Mouse (Mus musculus) heart, adult 2 months (tissue): ENCODE results near the gene Cidec. TPM values are rescaled to one million over a fixed set of nuclear protein-coding genes. Genes with fewer than 3 reads are reported as not detected.

ENCODE experiments used
- DNase-seq, 2 experiments: peaks; one replicate each; pipeline ENCODE4 v3.0.0; 2021
- H3K27ac ChIP-seq: fragments of 200-600 bp; 2 replicates; pipeline ENCODE4 v1.8.1; 2022
- H3K27me3 ChIP-seq: fragments of 200-500 bp; 2 replicates; pipeline ENCODE4 v1.6.1; 2012; ENCODE audit warnings: mild to moderate bottlenecking, low read length, inconsistent platforms, mixed read lengths; ENCODE audit not compliant: control insufficient read depth, insufficient read depth
- H3K36me3 ChIP-seq: fragments of 200-500 bp; 2 replicates; pipeline ENCODE4 v1.6.1; 2012; ENCODE audit warnings: low read length, inconsistent platforms; ENCODE audit not compliant: control insufficient read depth, insufficient read depth
- H3K4me1 ChIP-seq: fragments of 200-500 bp; 2 replicates; pipeline ENCODE4 v1.6.1; 2011; ENCODE audit warnings: low read length; ENCODE audit not compliant: control insufficient read depth, insufficient read depth
- H3K4me3 ChIP-seq: fragments of 200-600 bp; 2 replicates; pipeline ENCODE4 v1.8.1; 2022
- H3K79me2 ChIP-seq: fragments of 200-500 bp; replicated peaks from 2 replicates; pipeline ENCODE4 v1.6.1; 2012; ENCODE audit warnings: mild to moderate bottlenecking, inconsistent platforms, low read length, moderate library complexity, mixed read lengths; ENCODE audit not compliant: control insufficient read depth, insufficient read depth
- H3K9ac ChIP-seq: fragments of 200-500 bp; 2 replicates; pipeline ENCODE4 v1.6.1; 2012; ENCODE audit warnings: low read depth, mild to moderate bottlenecking, control low read depth, inconsistent platforms, low read length, mixed read lengths
- CTCF ChIP-seq: fragments of 200-600 bp; IDR thresholded peaks from 2 replicates; pipeline ENCODE4 v1.8.1; 2022; ENCODE audit warnings: antibody characterized with exemption, mild to moderate bottlenecking, moderate library complexity
- EP300 ChIP-seq: fragments of 200-500 bp; IDR thresholded peaks from 2 replicates; pipeline ENCODE4 v1.6.1; 2011; ENCODE audit warnings: low read depth, low read length, control low read depth; ENCODE audit not compliant: insufficient read depth
- POLR2A ChIP-seq: fragments of 200-500 bp; IDR thresholded peaks from 2 replicates; pipeline ENCODE4 v1.6.1; 2011; ENCODE audit warnings: mild to moderate bottlenecking, low read depth, low read length, control low read depth; ENCODE audit not compliant: insufficient read depth
- WGBS: fragments of 180-500 bp; shearing (Covaris S2); methylation state at CpG from one replicate; pipeline ENCODE4 v1.1.7; 2018; 5-methylcytosine and 5-hydroxymethylcytosine counted together
- intact Hi-C: fragments of 180-260 bp; cut with DNase I; formaldehyde crosslinking; loops from one replicate; pipeline ENCODE4 v1.15.1; 2025
- long read RNA-seq: library from polyadenylated mRNA; stranded (forward); transcript quantifications from one replicate; pipeline ENCODE4 v2.0.0, GENCODE M21; 2021
- polyA plus RNA-seq: library from polyadenylated mRNA; depleted of rRNA; stranded (reverse); fragments of >200 nt; gene quantifications from 2 replicates; pipeline ENCODE4 v1.2.3, GENCODE M21; 2012; rRNA removed
- total RNA-seq, 2 experiments: library from RNA; stranded (reverse); gene quantifications; 2 replicates each; pipeline ENCODE4 v1.2.3; 2021

Gene Cidec
- total RNA-seq (10 to 100 TPM in 1 of 2 experiments, 1 to 10 TPM in 1; 7.8 to 10.6 TPM), polyA plus RNA-seq (36.8 and 77.7 TPM in 2 replicates)
- long read RNA-seq, transcript Cidec-202 (6 exons, 1,720 nt): major isoform, 5 of 8 reads
- long read RNA-seq, partial matches to known transcripts: 1 of 8 reads
- long read RNA-seq, other reads (novel, unspliced or antisense): 0 of 8 reads

DNA sequence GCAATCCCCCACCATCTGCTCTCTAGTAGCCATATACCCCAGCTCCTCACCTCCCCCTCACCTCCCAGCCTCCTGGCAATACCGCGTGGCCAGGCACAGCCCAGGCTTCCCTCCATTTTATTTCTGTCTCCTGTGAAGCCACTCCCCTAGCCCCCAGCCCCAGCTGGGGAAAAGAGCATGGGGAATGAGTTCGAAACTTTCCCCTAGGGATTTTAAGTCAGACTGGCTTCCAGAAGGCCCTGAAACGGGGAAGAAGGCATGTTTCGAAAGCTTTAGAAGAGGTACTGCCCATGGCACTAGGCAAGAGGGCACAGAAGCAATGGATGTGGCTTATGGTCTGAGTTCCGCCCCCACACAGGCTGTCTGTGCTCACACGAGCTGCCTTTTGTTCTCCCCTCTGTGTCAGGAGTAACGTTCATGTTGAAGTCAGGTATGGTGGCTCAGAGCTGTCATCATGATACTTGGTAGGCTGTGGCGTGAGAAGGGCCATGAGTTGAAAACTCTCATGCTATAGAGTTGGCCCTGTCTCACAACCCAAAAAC lies at the start of gene Cidec:
Gene Cidec, minus strand, starts transcription at position 97 of the 542 bp plus-strand sequence.
- Histone ChIP-seq H3K79me2 (no peaks in the 10 kb centered on the region), H3K27me3 (no peaks in the 10 kb centered on the region), H3K4me1 (no peaks in the 10 kb centered on the region), H3K27ac (no peak within 1 kb of the TSS), H3K36me3 (no peaks in the 10 kb centered on the region), H3K4me3 (no peak within 1 kb of the TSS), H3K9ac (no peak within 1 kb of the TSS)
- intact Hi-C loops: no loop called here
- no peak for DNase-seq
- TF ChIP-seq EP300 (no peak), CTCF (no peak), POLR2A (no peak)
- WGBS: 70% methylated on average over 9 of the region's 9 CpGs

DNA sequence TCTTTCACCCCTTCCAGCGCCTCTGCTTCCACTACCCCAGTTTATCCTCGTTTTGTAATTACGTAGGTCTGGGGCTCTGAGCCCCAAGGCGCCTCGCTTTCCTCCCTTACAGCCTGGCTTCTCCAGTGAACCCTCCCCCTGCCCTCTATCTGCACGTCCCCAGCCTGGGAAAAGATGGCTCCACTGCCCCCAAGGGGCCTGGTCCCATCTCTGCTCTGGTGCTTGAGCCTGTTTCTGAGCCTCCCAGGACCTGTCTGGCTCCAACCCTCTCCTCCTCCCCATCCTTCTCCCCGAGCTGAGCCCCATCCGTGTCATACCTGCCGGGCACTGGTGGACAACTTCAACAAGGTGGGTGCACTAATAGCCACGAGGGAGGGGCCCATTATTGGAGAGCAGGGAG lies 48.2 kb upstream of the Cidec start:
- Histone ChIP-seq H3K36me3 (no peaks in the 10 kb centered on the region), H3K27ac (peak overlapping the region; percentile 88), H3K4me1 (peaks cover 3% of the 10 kb centered on the region), H3K79me2 (no peaks in the 10 kb centered on the region), H3K4me3 (peak overlapping the region; percentile 62), H3K27me3 (no peaks in the 10 kb centered on the region), H3K9ac (peak overlapping the region; percentile 46)
- 10% methylated on average over 10 of the region's 10 CpGs for WGBS
- TF ChIP-seq POLR2A: no peak
- TF ChIP-seq CTCF: no peak
- no peak for TF ChIP-seq EP300
- intact Hi-C loops: loop anchor here (1.0 to 5.0 kb wide), 4 partner anchors 41 to 214 kb away; partner anchors contain the start of genes Brk1, Emc3, Fancd2 and Jagn1
- peak in 1 of 2 experiments; percentile 52 for DNase-seq

DNA sequence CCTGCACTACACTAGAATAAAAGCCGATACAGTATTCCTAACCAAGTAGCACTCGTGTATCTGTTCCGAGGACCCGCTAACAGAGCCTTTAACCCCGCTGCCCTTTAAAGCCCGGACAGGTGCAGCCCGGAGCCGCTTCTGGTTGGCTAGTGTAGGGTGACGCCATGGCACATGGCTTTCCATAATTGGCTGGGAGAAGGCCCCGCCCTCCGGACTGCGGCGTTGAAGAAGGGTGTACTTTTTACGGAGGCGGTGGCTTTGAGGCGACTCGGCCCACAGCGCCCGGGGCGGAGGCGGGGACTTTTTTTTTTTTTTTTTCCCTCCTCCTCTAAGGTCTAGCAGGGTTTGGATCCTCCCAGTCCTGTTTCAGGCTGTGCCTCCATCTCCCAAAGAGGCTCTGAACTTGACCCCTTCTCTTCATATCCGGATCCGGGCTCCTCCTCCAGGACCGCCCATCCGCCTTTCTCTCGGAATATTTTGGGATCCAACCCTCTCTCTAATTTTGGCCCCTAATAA lies 47.6 kb upstream of the Cidec start, which contains the start of gene Creld1:
Gene Creld1, plus strand, starts transcription at position 198 of the 516 bp plus-strand sequence.
- Histone ChIP-seq H3K79me2 (no peaks in the 10 kb centered on the region), H3K4me1 (peaks cover 3% of the 10 kb centered on the region), H3K36me3 (no peaks in the 10 kb centered on the region), H3K27me3 (no peaks in the 10 kb centered on the region), H3K4me3 (peak within 1 kb of the TSS; percentile 62), H3K9ac (peak within 1 kb of the TSS; percentile 46), H3K27ac (peak within 1 kb of the TSS; percentile 88)
- DNase-seq: peak; percentile 91 to 97
- intact Hi-C loops: loop anchor here (1.0 to 5.0 kb wide), 4 partner anchors 41 to 214 kb away; partner anchors contain the start of genes Brk1, Emc3, Fancd2 and Jagn1
- under 1% methylated on average over 26 of the region's 26 CpGs for WGBS
- peak; percentile 81 for TF ChIP-seq POLR2A
- TF ChIP-seq CTCF: no peak
- no peak for TF ChIP-seq EP300

DNA sequence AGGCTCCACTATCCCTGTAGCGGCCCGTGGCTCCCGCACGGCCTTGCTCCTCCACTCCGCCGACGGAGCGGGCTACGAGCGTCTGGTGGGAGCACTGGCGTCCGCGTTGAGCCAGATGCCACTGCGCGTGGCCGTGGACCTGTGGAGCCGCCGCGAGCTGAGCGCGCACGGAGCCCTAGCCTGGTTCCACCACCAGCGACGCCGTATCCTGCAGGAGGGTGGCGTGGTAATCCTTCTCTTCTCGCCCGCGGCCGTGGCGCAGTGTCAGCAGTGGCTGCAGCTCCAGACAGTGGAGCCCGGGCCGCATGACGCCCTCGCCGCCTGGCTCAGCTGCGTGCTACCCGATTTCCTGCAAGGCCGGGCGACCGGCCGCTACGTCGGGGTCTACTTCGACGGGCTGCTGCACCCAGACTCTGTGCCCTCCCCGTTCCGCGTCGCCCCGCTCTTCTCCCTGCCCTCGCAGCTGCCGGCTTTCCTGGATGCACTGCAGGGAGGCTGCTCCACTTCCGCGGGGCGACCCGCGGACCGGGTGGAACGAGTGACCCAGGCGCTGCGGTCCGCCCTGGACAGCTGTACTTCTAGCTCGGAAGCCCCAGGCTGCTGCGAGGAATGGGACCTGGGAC lies 47.0 kb upstream of the Cidec start:
- H3K27ac ChIP-seq: peak overlapping the region; percentile 88
- peaks cover 3% of the 10 kb centered on the region for H3K4me1 ChIP-seq
- H3K4me3 ChIP-seq: peak overlapping the region; percentile 62
- DNase-seq: peak; percentile 61 to 62
- H3K27me3 ChIP-seq: no peaks in the 10 kb centered on the region
- intact Hi-C loops: loop anchor here (1.0 to 5.0 kb wide), 4 partner anchors 40 to 215 kb away; partner anchors contain the start of genes Brk1, Emc3, Fancd2 and Jagn1
- no peaks in the 10 kb centered on the region for H3K36me3 ChIP-seq
- WGBS: 3% methylated on average over 65 of the region's 65 CpGs
- peak overlapping the region; percentile 41 for H3K9ac ChIP-seq
- no peaks in the 10 kb centered on the region for H3K79me2 ChIP-seq
- TF ChIP-seq EP300 (no peak), POLR2A (no peak), CTCF (no peak)

DNA sequence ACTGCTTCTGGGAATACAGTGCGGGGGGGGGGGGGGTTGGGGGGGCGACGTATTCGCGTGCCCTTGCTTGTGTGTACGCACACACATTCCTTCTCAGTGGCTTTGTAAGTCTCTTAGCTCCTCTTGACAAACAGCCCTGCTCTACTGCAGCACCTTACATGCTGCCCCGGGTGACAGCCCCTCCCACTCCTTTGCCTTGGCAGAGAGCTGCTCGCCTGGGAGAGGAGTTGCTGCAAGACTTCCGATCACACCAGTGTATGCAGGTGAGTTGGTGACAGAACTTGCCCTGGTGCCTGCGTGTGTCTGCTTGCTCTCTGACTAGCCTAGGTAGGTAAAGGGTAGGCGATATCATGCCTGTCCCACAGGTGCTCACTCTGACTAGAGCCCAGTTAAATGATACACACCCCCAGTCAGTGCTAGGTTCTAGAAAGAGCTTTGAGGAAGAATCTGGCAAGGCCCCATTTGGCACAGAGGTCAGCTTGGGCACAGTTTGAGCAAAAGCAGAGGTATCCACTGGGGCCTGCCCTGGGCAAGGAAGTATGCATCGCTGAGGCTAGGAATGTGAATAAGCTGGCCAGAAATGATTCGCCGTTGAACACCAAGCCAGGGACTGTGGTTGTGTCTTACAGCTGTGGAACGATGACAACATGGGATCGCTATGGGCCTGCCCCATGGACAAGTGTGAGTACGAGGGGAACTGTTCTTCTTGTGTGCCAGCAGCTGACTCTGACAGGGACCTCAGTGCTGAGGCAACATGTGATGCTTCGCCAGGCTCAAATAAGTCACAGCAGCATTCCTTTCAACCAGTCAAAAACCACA lies 45.2 kb upstream of the Cidec start:
- no peak overlapping the region for H3K9ac ChIP-seq
- H3K4me1 ChIP-seq: peaks cover 3% of the 10 kb centered on the region
- intact Hi-C loops: loop anchor here (5.0 kb wide), 2 partner anchors 38 to 217 kb away; partner anchors contain the start of genes Jagn1 and Tatdn2
- H3K36me3 ChIP-seq: no peaks in the 10 kb centered on the region
- H3K4me3 ChIP-seq: no peak overlapping the region
- 55% methylated on average over 18 of the region's 18 CpGs for WGBS
- DNase-seq: peak in 1 of 2 experiments; percentile 44
- H3K27me3 ChIP-seq: no peaks in the 10 kb centered on the region
- TF ChIP-seq POLR2A: no peak
- 0 out of 2 replicates have a peak, but pooled peaks have one; percentile 42 for TF ChIP-seq EP300
- no peaks in the 10 kb centered on the region for H3K79me2 ChIP-seq
- no peak overlapping the region for H3K27ac ChIP-seq
